ENCODE assay signal across 8 mouse cellular contexts in genomic region chr5:33936120-33936707, GRCm38 (mm10). TPM values are rescaled to one million over a fixed set of nuclear protein-coding genes. Genes with fewer than 3 reads are reported as not detected.
DNase-seq lines count a peak whose midpoint lies in the region; ATAC-seq and TF ChIP-seq lines count a peak whose summit lies in the region.

Gene Nelfa, minus strand, starts transcription at chr5:33936413.

- no peaks in the 10 kb centered on the region for H3K9me3 ChIP-seq in embryonic facial prominence, embryonic 15.5 days (replicated peaks)
- H3K9me3 ChIP-seq in limb, embryonic 14.5 days (ENCODE audit: control insufficient read depth, low read length), result no peaks in the 10 kb centered on the region
- H3K9me3 ChIP-seq in midbrain, postnatal 0 days (ENCODE audit: low read length), result no peaks in the 10 kb centered on the region

- peak within 1 kb of the TSS; percentile 95 for H3K27ac ChIP-seq in bone marrow, adult 2 months (ENCODE audit: control insufficient read depth, insufficient read depth, low read depth, low read length, poor library complexity)
- H3K27ac ChIP-seq in embryonic facial prominence, embryonic 15.5 days (replicated peaks), result peak within 1 kb of the TSS; percentile 94
- peak within 1 kb of the TSS; percentile 94 for H3K27ac ChIP-seq in limb, embryonic 14.5 days (replicated peaks; ENCODE audit: low read depth, low read length)
- H3K27ac ChIP-seq in midbrain, postnatal 0 days (ENCODE audit: low read depth, low read length), result peak within 1 kb of the TSS; percentile 87

- peak within 1 kb of the TSS; percentile 95 for H3K4me3 ChIP-seq in bone marrow, adult 2 months (replicated peaks; ENCODE audit: control insufficient read depth, low read depth, low read length)
- H3K4me3 ChIP-seq in embryonic facial prominence, embryonic 15.5 days (replicated peaks), result peak within 1 kb of the TSS; percentile 95
- H3K4me3 ChIP-seq in limb, embryonic 14.5 days (replicated peaks; ENCODE audit: low read length), result peak within 1 kb of the TSS; percentile 87
- H3K4me3 ChIP-seq in midbrain, postnatal 0 days (ENCODE audit: low read depth, low read length), result peak within 1 kb of the TSS; percentile 88

- peak within 1 kb of the TSS; percentile 93 for H3K9ac ChIP-seq in embryonic facial prominence, embryonic 15.5 days
- peak within 1 kb of the TSS; percentile 93 for H3K9ac ChIP-seq in limb, embryonic 14.5 days (ENCODE audit: low read depth, low read length, severe bottlenecking)
- H3K9ac ChIP-seq in midbrain, postnatal 0 days (replicated peaks; ENCODE audit: low read length, poor library complexity, severe bottlenecking), result peak within 1 kb of the TSS; percentile 88

- no peak for TF ChIP-seq CTCF in bone marrow, adult 2 months (IDR thresholded peaks at IDR 0.05; ENCODE audit: control insufficient read depth, insufficient read depth, low read length)
- peak; percentile 42 for TF ChIP-seq CTCF in midbrain, postnatal 0 days (IDR thresholded peaks at IDR 0.05)

- no peaks in the 10 kb centered on the region for H3K27me3 ChIP-seq in embryonic facial prominence, embryonic 15.5 days
- H3K27me3 ChIP-seq in limb, embryonic 14.5 days (ENCODE audit: control insufficient read depth, insufficient read depth, low read length), result no peaks in the 10 kb centered on the region
- H3K27me3 ChIP-seq in midbrain, postnatal 0 days (ENCODE audit: insufficient read depth, low read length), result no peaks in the 10 kb centered on the region

- under 1% methylated on average over 61 of the region's 61 CpGs for WGBS in bone marrow, adult 2 months
- under 1% methylated on average over 61 of the region's 61 CpGs for WGBS in embryonic facial prominence, embryonic 15.5 days
- 2% methylated on average over 48 of the region's 61 CpGs for WGBS in limb, embryonic 14.5 days
- WGBS in midbrain, postnatal 0 days, result under 1% methylated on average over 57 of the region's 61 CpGs

- peak; percentile 87 for TF ChIP-seq POLR2A in bone marrow, adult 2 months (IDR thresholded peaks at IDR 0.05; ENCODE audit: borderline replicate concordance, control insufficient read depth, low read depth, low read length)
- TF ChIP-seq POLR2A in limb, embryonic 14.5 days (IDR thresholded peaks at IDR 0.05; ENCODE audit: borderline replicate concordance, extremely low read depth, insufficient read depth, insufficient read length), result peak; percentile 79; the same call in 1 of the 2 replicates

- H3K36me3 ChIP-seq in embryonic facial prominence, embryonic 15.5 days, result 0 out of 2 replicates have a peak, but pooled peaks cover 4% of the 10 kb centered on the region
- H3K36me3 ChIP-seq in limb, embryonic 14.5 days (ENCODE audit: control insufficient read depth, insufficient read depth, low read length), result peaks cover 9% of the 10 kb centered on the region; the same call in 1 of the 2 replicates
- H3K36me3 ChIP-seq in midbrain, postnatal 0 days (ENCODE audit: insufficient read depth, low read length), result no peaks in the 10 kb centered on the region; the same call in 1 of the 2 replicates

- H3K4me2 ChIP-seq in embryonic facial prominence, embryonic 15.5 days (replicated peaks), result peak within 1 kb of the TSS; percentile 77
- H3K4me2 ChIP-seq in limb, embryonic 14.5 days (replicated peaks; ENCODE audit: low read depth, low read length, severe bottlenecking), result peak within 1 kb of the TSS; percentile 77
- peak within 1 kb of the TSS; percentile 54 for H3K4me2 ChIP-seq in midbrain, postnatal 0 days (ENCODE audit: low read depth, low read length, poor library complexity, severe bottlenecking)

- peak; percentile 99 for DNase-seq in 416B (ENCODE audit: low read depth)
- peak; percentile 99 for DNase-seq in heart, adult 8-10 months (ENCODE audit: low spot score)
- DNase-seq in kidney, adult 9 months, result peak; percentile 99
- peak; percentile 98 for DNase-seq in limb, embryonic 14.5 days (ENCODE audit: low spot score)
- peak; percentile 99 for DNase-seq in midbrain, postnatal 0 days (ENCODE audit: low spot score)
- peak; percentile 95 to 96 for DNase-seq in spleen, postnatal 14 days (ENCODE audit: low spot score in 2 of 2)

- ATAC-seq in embryonic facial prominence, embryonic 15.5 days (ENCODE audit: insufficient number of reproducible peaks, low FRiP score, low TSS enrichment, low read depth), result peak; percentile 97
- peak; percentile 98 for ATAC-seq in limb, embryonic 14.5 days (ENCODE audit: low FRiP score, low read depth)
- peak; percentile 98 for ATAC-seq in midbrain, postnatal 0 days (ENCODE audit: low FRiP score)

- peaks cover 6% of the 10 kb centered on the region for H3K4me1 ChIP-seq in bone marrow, adult 2 months (ENCODE audit: control insufficient read depth, insufficient read depth, low read length)
- peaks cover 22% of the 10 kb centered on the region for H3K4me1 ChIP-seq in embryonic facial prominence, embryonic 15.5 days
- peaks cover 15% of the 10 kb centered on the region for H3K4me1 ChIP-seq in limb, embryonic 14.5 days (ENCODE audit: control insufficient read depth, insufficient read depth, low read length)
- H3K4me1 ChIP-seq in midbrain, postnatal 0 days (ENCODE audit: insufficient read depth, low read length), result peaks cover 4% of the 10 kb centered on the region; the same call in 1 of the 2 replicates

RNA-seq across cellular contexts. Expression of gene Nelfa, which starts in this region (rescaled TPM):
- polyA plus RNA-seq in bone marrow, adult 2 months (2011; ENCODE audit: insufficient read depth, insufficient read length, low replicate concordance, missing spikeins), result 10.4 and 14.6 TPM in 2 replicates
- polyA plus RNA-seq in embryonic facial prominence, embryonic 15.5 days (2015; fragmentation: Nextera tagmentation; extraction: Ambion mirVana), result 49.5 and 54.9 TPM in 2 replicates
- total RNA-seq in heart, adult 8-10 months (2022), result 10 to 100 TPM in 3 of 4 experiments, 1 to 10 TPM in 1; 8.5 to 11.4 (median 10.3) TPM
- polyA plus RNA-seq in limb, embryonic 14.5 days (2012; rRNA removed), result 70.0 and 83.4 TPM in 2 replicates
- polyA plus RNA-seq in limb, embryonic 14.5 days (2014; fragmentation: Nextera tagmentation; extraction: Ambion mirVana), result 53.3 and 58.4 TPM in 2 replicates
- 26.1 and 29.6 TPM in 2 replicates for total RNA-seq in midbrain, postnatal 0 days (2014; rRNA removed)
- polyA plus RNA-seq in midbrain, postnatal 0 days (2015; fragmentation: Nextera tagmentation; extraction: Ambion mirVana), result 32.5 and 34.9 TPM in 2 replicates

Comparison
In these comparisons a context has a peak if more than half of its experiments do, and no peak if none do; other contexts are left out.
1. Peak in every context shown above with its lines: DNase-seq, ATAC-seq, H3K4me3 ChIP-seq and H3K27ac ChIP-seq.